ENCODE assay signal across 9 mouse cellular contexts in the genomic region with DNA sequence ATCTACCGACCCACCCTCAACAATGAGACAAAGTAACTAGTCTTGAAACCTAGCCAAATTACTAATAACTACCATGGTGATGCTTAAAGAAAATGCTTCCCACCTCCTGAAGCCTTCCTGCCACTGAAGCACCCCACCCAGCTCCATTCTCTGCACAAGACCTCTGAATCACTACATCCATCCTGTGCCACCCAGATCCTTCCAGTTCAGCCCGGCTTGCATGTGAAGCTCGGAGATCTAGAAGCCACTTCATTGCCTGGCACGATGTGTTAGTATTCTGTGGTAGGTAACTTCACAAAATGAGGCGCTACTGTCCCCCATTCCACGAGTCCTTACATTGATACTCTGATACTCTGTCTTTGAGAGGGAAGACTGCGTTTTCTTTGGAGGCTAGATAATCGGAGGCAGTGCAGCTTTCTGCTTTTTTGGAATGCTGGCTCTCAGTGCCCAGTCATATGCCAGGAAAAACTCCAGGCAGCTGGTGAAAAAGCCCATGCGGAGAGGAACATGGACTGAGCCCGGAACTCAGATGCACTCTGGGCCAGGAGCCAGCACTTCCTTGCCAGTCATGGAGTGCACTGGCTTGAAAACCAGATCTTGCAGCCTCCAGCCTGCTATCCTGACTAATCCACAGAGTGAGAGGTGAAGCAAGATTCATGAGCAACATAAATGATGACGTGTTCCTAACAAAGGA. TPM values are rescaled to one million over a fixed set of nuclear protein-coding genes. Genes with fewer than 3 reads are reported as not detected.
DNase-seq lines count a peak whose midpoint lies in the region; ATAC-seq and TF ChIP-seq lines count a peak whose summit lies in the region.
"Had no signal": no experiment of that assay in that cellular context is flagged by ENCODE, and none has a peak within 500 bp of the region (broad histone marks: within the 10 kb centered on the region; RNA-seq: fewer than 3 reads in every experiment).

No protein-coding gene starts in this region.

- TF ChIP-seq POLR2A in heart, adult 2 months (IDR thresholded peaks at IDR 0.05; ENCODE audit: insufficient read depth, low read depth, low read length): no peak

- ATAC-seq in heart, embryonic 11.5 days (replicated peaks; ENCODE audit: insufficient number of reproducible peaks, low FRiP score, low TSS enrichment): no peak
- ATAC-seq in forebrain, embryonic 16.5 days: peak; percentile 94

- intact Hi-C loops in heart, adult 2 months (cut with DNase I): no loop called here
- intact Hi-C loops in heart, postnatal 36 days (cut with DNase I): loop anchor here (5.0 kb wide), 1 partner anchor 38 kb away; the partner anchor contains the start of gene Rad52
- intact Hi-C loops in left cerebral cortex, postnatal 25 days (cut with DNase I): loop anchor here (2.0 kb wide), 1 partner anchor 16 kb away; the partner anchor contains the start of gene Erc1

- no peak for TF ChIP-seq EP300 in heart, adult 2 months (IDR thresholded peaks at IDR 0.05; ENCODE audit: insufficient read depth, low read depth, low read length)

- no peaks in the 10 kb centered on the region for H3K36me3 ChIP-seq in heart, adult 2 months (ENCODE audit: control insufficient read depth, insufficient read depth, low read length)
- no peaks in the 10 kb centered on the region for H3K36me3 ChIP-seq in heart, embryonic 11.5 days (ENCODE audit: control insufficient read depth, insufficient read depth, low read length)
- no peaks in the 10 kb centered on the region for H3K36me3 ChIP-seq in forebrain, embryonic 16.5 days (ENCODE audit: control insufficient read depth, insufficient read depth)
- no peaks in the 10 kb centered on the region for H3K36me3 ChIP-seq in limb, embryonic 10.5 days
- H3K36me3 ChIP-seq: liver, embryonic 15.5 days had no signal

- no peaks in the 10 kb centered on the region for H3K4me1 ChIP-seq in heart, adult 2 months (ENCODE audit: control insufficient read depth, insufficient read depth, low read length)
- H3K4me1 ChIP-seq in heart, embryonic 11.5 days (ENCODE audit: control insufficient read depth, insufficient read depth, low read length): no peaks in the 10 kb centered on the region
- peaks cover 4% of the 10 kb centered on the region; the same call in 1 of the 2 replicates for H3K4me1 ChIP-seq in forebrain, embryonic 16.5 days (replicated peaks; ENCODE audit: control insufficient read depth, insufficient read depth, low read length)
- H3K4me1 ChIP-seq in limb, embryonic 10.5 days: no peaks in the 10 kb centered on the region
- H3K4me1 ChIP-seq: liver, embryonic 15.5 days had no signal

- no peaks in the 10 kb centered on the region for H3K9me3 ChIP-seq in heart, embryonic 11.5 days (replicated peaks; ENCODE audit: control insufficient read depth, low read length)
- no peaks in the 10 kb centered on the region for H3K9me3 ChIP-seq in forebrain, embryonic 16.5 days (ENCODE audit: control insufficient read depth, low read length)
- no peaks in the 10 kb centered on the region for H3K9me3 ChIP-seq in limb, embryonic 10.5 days (replicated peaks)
- H3K9me3 ChIP-seq: liver, embryonic 15.5 days had no signal

- H3K4me3 ChIP-seq in heart, adult 2 months: no peak overlapping the region
- H3K4me3 ChIP-seq in heart, embryonic 11.5 days (ENCODE audit: low read depth, low read length): no peak overlapping the region
- H3K4me3 ChIP-seq in forebrain, embryonic 16.5 days (replicated peaks; ENCODE audit: low read length): no peak overlapping the region
- no peak overlapping the region for H3K4me3 ChIP-seq in limb, embryonic 10.5 days
- H3K4me3 ChIP-seq: liver, embryonic 15.5 days had no signal

- no peak for TF ChIP-seq CTCF in heart, adult 2 months (IDR thresholded peaks at IDR 0.05)

- no peaks in the 10 kb centered on the region for H3K79me2 ChIP-seq in heart, adult 2 months (replicated peaks; ENCODE audit: control insufficient read depth, insufficient read depth, low read length)

- H3K9ac ChIP-seq in heart, adult 2 months (ENCODE audit: low read depth, low read length): no peak overlapping the region
- no peak overlapping the region for H3K9ac ChIP-seq in heart, embryonic 11.5 days (ENCODE audit: low read depth, low read length)
- H3K9ac ChIP-seq in forebrain, embryonic 16.5 days (replicated peaks; ENCODE audit: low read depth, low read length): no peak overlapping the region
- H3K9ac ChIP-seq: liver, embryonic 15.5 days had no signal

- no peak overlapping the region for H3K4me2 ChIP-seq in heart, embryonic 11.5 days
- H3K4me2 ChIP-seq in forebrain, embryonic 16.5 days (ENCODE audit: low read length): 0 out of 2 replicates have a peak overlapping the region, but pooled peaks have one; percentile 2
- H3K4me2 ChIP-seq: liver, embryonic 15.5 days had no signal

- no peaks in the 10 kb centered on the region for H3K27me3 ChIP-seq in heart, adult 2 months (ENCODE audit: control insufficient read depth, insufficient read depth, low read length)
- H3K27me3 ChIP-seq in heart, embryonic 11.5 days (ENCODE audit: control insufficient read depth, insufficient read depth, low read length): no peaks in the 10 kb centered on the region
- H3K27me3 ChIP-seq in forebrain, embryonic 16.5 days (replicated peaks; ENCODE audit: control insufficient read depth, insufficient read depth, low read length): no peaks in the 10 kb centered on the region
- no peaks in the 10 kb centered on the region for H3K27me3 ChIP-seq in limb, embryonic 10.5 days (ENCODE audit: low read depth, poor library complexity, severe bottlenecking)
- H3K27me3 ChIP-seq: liver, embryonic 15.5 days had no signal

- WGBS in heart, adult 2 months: 31% methylated on average over 11 of the region's 11 CpGs
- WGBS in heart, embryonic 11.5 days (ENCODE audit: insufficient replicate concordance): 81% methylated on average over 11 of the region's 11 CpGs
- 63% methylated on average over 11 of the region's 11 CpGs for WGBS in forebrain, embryonic 16.5 days
- WGBS in limb, embryonic 10.5 days: 93% methylated on average over 11 of the region's 11 CpGs

- peak; percentile 71 to 82 for DNase-seq in heart, adult 2 months
- DNase-seq in adrenal gland, adult 2 months: peak; percentile 50
- peak; percentile 65 to 74 for DNase-seq in heart, postnatal 36 days
- peak; percentile 69 to 90 for DNase-seq in left cerebral cortex, postnatal 25 days (ENCODE audit: low spot score in 2 of 2)
- no peak for DNase-seq in spleen, postnatal 4 days (ENCODE audit: low spot score in 2 of 2)
- DNase-seq in limb, embryonic 10.5 days (ENCODE audit: low spot score): no peak

- H3K27ac ChIP-seq in heart, adult 2 months: no peak overlapping the region
- H3K27ac ChIP-seq in heart, embryonic 11.5 days (ENCODE audit: low read depth, low read length): no peak overlapping the region
- peak overlapping the region; percentile 29; the same call in 1 of the 2 replicates for H3K27ac ChIP-seq in forebrain, embryonic 16.5 days (ENCODE audit: low read length)
- H3K27ac ChIP-seq in limb, embryonic 10.5 days: no peak overlapping the region
- H3K27ac ChIP-seq: liver, embryonic 15.5 days had no signal

RNA-seq across cellular contexts. Expression of gene Erc1, which starts 16.5 kb away (rescaled TPM):
- 10 to 100 TPM; 36.0 to 41.8 TPM for total RNA-seq in heart, adult 2 months (2021)
- 15.0 and 29.1 TPM in 2 replicates for polyA plus RNA-seq in heart, adult 2 months (2012; rRNA removed)
- polyA plus RNA-seq in heart, embryonic 11.5 days (2014; fragmentation: Nextera tagmentation; extraction: Ambion mirVana): 17.6 and 21.8 TPM in 2 replicates
- 10 to 100 TPM; 18.0 to 20.2 TPM for total RNA-seq in adrenal gland, adult 2 months (2021)
- polyA plus RNA-seq in adrenal gland, adult 2 months (2012; rRNA removed): 4.1 and 5.3 TPM in 2 replicates
- polyA plus RNA-seq in forebrain, embryonic 16.5 days (2015; fragmentation: Nextera tagmentation; extraction: Ambion mirVana): 41.8 and 43.2 TPM in 2 replicates
- 10 to 100 TPM; 37.2 to 38.1 TPM for total RNA-seq in heart, postnatal 36 days (2021)
- total RNA-seq in left cerebral cortex, postnatal 25 days (2021): 10 to 100 TPM; 54.4 to 55.6 TPM
- polyA plus RNA-seq in limb, embryonic 10.5 days (2016; fragmentation: Nextera tagmentation; extraction: Ambion mirVana): 23.3 and 27.7 TPM in 2 replicates

RNA-seq across cellular contexts. Expression of gene Rad52, which starts 38.0 kb away (rescaled TPM):
- total RNA-seq in heart, adult 2 months (2021): 10 to 100 TPM in 1 of 2 experiments, 1 to 10 TPM in 1; 7.9 to 10.8 TPM
- polyA plus RNA-seq in heart, adult 2 months (2012; rRNA removed): 13.1 and 14.6 TPM in 2 replicates
- polyA plus RNA-seq in heart, embryonic 11.5 days (2014; fragmentation: Nextera tagmentation; extraction: Ambion mirVana): 10.9 and 18.4 TPM in 2 replicates
- 10 to 100 TPM; 14.0 to 15.1 TPM for total RNA-seq in adrenal gland, adult 2 months (2021)
- 16.5 and 25.9 TPM in 2 replicates for polyA plus RNA-seq in adrenal gland, adult 2 months (2012; rRNA removed)
- polyA plus RNA-seq in forebrain, embryonic 16.5 days (2015; fragmentation: Nextera tagmentation; extraction: Ambion mirVana): 29.7 and 30.4 TPM in 2 replicates
- total RNA-seq in heart, postnatal 36 days (2021): 10 to 100 TPM; 11.1 to 12.8 TPM
- total RNA-seq in left cerebral cortex, postnatal 25 days (2021): 10 to 100 TPM; 37.7 to 38.1 TPM
- polyA plus RNA-seq in limb, embryonic 10.5 days (2016; fragmentation: Nextera tagmentation; extraction: Ambion mirVana): 25.6 and 25.9 TPM in 2 replicates

Comparison
In these comparisons a context has a peak if more than half of its experiments do, and no peak if none do; other contexts are left out.
1. DNase-seq: peak in heart, adult 2 months (2 of 2), adrenal gland, adult 2 months (single experiment), heart, postnatal 36 days (2 of 2) and left cerebral cortex, postnatal 25 days (2 of 2); none in spleen, postnatal 4 days (0 of 2) and limb, embryonic 10.5 days (single experiment).